Mouse (Mus musculus) E14TG2a.4 (cell line): ENCODE data around the gene Chrna1.

Experiments
- CTCF ChIP-seq: conservative IDR thresholded peaks from 2 replicates; pipeline ENCODE4 v1.5.1; 2014; ENCODE audit warnings: low read length
- POU5F1 ChIP-seq: IDR thresholded peaks from 2 replicates; pipeline ENCODE4 v1.6.1; 2014; ENCODE audit warnings: low read length, borderline replicate concordance

GRCm38 (mm10) chr2:73521737-73522136 is 58.4 kb downstream of the Chrna1 start:
- TF ChIP-seq CTCF: no peak
- no peak for TF ChIP-seq POU5F1
